Mouse (Mus musculus) heart, adult 18-20 months (tissue): ENCODE measurements around the gene Map2k3. TPM values are rescaled to one million over a fixed set of nuclear protein-coding genes. Genes with fewer than 3 reads are reported as not detected.

Experiments used
- DNase-seq, 2 experiments: peaks; one replicate each; pipeline ENCODE4 v3.0.0; 2021 to 2022; ENCODE audit warnings: mixed read lengths in 1 of 2
- total RNA-seq, 2 experiments: library from RNA; stranded (reverse); gene quantifications; 2 replicates each; pipeline ENCODE4 v1.2.3; 2021

The Map2k3 gene
- total RNA-seq, 2 experiments from 2014 or later, result 70.9 to 73.4 TPM

GRCm38 (mm10) chr11:60958948-60959347, 27.1 kb downstream of the Map2k3 start:
- no peak for DNase-seq

- no peak for DNase-seq
Measured at GRCm38 (mm10) chr11:60961176-60961575, 29.3 kb downstream of the Map2k3 start.

- no peak for DNase-seq
Measured at GRCm38 (mm10) chr11:60962709-60963108, 30.9 kb downstream of the Map2k3 start.

DNA sequence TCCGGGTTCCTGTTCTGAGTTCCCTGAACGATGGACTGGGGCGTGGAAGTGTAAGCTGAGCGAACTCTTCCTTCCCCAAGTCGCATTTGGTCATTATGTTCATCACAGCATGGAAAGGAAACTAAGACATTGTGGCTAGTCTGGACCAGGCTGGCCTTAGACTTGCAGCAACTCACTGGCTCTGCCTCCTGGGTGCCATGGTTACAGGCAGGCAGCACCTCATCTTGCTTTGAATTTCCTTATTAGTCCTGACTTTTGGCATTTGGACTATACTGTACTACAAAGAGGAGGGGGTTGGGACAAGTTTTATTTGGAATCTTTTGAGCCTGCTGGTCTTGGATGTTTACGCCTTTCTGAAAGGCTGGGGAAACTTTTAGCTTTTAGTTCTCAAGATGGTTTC, 35.1 kb downstream of the Map2k3 start:
- no peak for DNase-seq

DNA sequence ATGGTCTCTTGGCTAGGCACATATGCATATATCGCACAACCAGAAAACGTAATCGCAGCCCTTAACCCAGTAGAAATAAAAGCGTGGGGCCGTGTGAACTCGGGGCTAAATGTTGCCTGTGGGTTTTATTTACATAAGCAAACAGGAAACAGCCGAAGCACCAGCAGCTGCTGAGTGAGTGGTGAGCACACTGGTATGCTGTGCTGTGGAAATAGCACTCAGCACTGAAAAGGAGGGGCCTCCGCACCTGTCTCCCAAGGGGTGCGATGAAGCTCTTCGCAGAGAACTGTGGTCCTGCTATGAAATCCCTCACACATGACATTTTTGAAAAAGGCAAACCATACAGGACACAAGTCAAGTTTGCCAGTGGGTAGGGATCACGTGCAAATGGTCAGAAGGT, 43.3 kb downstream of the Map2k3 start:
- DNase-seq, result no peak

DNA sequence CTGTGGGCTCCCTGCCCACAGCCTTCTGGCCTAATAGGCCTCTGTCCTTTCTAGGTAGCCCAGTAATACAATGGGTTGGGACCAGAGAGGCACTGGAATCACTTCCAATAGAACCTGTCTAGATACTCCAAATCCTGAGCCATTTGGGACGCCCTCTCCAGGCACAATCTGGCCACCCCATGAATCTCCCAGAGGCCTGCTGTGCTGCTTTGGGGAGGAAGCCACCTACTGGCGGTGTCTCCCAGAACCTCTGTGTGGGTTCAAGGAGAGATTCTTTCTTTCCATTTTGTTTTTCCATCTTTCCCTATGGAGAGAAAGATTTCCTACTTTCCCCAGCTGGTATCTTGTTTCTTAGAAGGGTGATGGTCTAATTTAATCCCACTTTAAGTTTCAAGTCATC, 44.4 kb downstream of the Map2k3 start:
- DNase-seq, result no peak

DNA sequence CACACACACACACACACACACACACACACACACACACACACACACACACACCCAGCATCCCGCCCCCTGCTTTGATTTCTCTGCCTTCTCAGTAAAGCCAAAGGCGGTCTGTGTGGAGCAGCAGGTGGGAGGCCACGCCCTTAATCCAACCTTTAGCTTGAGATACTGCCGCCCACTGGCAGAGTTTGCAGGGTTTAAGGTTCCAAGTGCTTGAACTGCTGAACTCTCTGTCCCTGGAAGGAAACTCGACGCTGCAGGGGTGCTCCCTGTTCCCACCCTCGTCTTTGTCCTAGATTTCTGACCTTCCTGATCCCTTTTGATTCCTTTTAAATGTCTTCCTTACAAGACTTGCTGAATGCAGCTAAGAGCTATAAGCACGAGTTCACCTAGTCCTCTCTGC, 44.9 kb downstream of the Map2k3 start:
- DNase-seq, result peak in 1 of 2 experiments; percentile 24

DNA sequence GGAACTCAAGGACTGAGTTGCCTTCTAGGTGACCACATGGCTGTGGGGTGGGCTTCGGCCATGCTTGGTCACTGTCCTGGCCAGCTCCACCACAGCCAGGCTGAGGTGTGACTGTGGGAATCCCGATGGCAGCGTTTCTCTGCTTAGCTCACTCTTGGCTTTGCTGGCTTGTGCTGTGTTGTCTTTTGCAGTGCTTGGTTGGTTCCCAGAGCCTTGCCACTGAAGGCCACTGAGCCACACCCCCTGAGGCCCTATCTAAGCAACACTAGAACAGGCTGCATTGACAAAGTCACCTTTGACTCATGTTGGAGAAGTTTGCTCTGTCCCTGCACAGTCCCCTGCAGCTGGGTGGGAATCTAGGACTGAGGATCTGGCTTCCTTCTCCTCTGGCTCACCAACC, 45.3 kb downstream of the Map2k3 start:
- peak; percentile 52 to 66 for DNase-seq

DNA sequence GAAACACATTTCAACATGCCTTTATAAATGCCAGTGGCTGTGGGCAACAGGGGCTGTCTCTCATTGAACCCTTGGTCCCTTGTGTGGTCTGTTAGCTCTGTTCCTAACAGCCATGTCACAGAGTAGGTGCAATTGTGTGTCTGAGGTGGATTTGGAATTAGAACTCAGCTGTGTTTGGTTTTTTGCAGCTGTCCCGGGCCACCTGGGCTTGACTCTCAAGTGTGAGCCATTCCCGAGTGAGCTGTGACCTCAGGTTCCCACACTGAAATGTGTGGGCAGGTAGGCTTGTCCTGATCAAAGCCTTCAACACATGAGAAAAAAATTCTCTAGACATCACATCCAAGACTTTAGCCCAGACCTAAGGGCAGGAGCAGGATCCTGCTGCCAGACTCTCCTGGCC, 46.8 kb downstream of the Map2k3 start:
- DNase-seq, result no peak

DNA sequence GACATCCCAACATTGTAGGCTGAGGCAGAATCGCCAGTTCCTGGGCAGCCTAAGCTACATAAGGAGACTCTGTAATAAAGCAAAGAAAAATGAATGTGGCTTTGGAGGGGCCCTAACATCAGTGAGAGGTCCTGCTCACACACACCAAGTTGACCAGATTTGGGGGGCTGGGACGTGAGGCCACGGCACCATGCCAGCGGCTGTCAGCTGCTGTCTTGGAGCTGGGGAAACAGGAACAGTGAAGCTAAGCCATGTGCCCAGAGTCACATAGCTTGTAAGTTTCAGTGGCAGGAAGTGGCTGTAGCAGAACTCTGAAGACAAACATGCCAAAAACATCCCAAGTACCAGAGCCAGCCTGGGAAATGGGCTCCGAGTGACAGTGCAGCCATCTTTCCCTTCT, 48.0 kb downstream of the Map2k3 start:
- DNase-seq, result no peak

GRCm38 (mm10) chr11:60981693-60982486, 50.1 kb downstream of the Map2k3 start:
- peak; percentile 32 to 39 for DNase-seq

- peak; percentile 67 to 73 for DNase-seq
Measured at GRCm38 (mm10) chr11:60984912-60985558, 53.2 kb downstream of the Map2k3 start.

DNA sequence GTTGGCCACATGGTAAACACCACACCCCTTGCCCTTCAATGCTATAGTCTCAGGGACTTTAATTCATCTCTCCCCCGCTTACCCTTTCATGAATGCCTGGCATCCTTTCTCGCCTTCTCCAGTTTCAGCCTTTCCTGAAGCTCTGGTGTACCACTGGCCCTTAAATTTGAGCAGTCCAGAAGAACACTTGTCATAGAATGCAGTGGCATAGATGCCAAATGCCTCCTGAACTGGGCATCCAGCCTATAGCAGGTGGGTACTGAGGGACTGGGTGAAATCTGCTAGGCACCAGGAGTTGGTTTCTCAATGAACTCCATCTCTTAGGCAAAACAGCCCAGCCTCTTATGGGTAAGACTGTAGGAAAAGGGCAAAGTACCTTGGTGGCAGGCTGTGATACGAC, 58.6 kb downstream of the Map2k3 start:
- no peak for DNase-seq

Other genes starting within 250 kb of the Map2k3 start
- gene Llgl1, start 232.3 kb upstream of the Map2k3 start, total RNA-seq, result 10 to 100 TPM; 10.4 to 10.8 TPM
- 100 to 1,000 TPM; 124 to 129 TPM for gene Flii, start 204.8 kb upstream of the Map2k3 start, total RNA-seq
- 10 to 100 TPM; 30.5 to 34.2 TPM for gene Mief2, start 203.6 kb upstream of the Map2k3 start, total RNA-seq
- gene Top3a, start 154.7 kb upstream of the Map2k3 start, total RNA-seq, result 1 to 10 TPM; 3.8 to 4.4 TPM
- 10 to 100 TPM; 15.2 to 16.8 TPM for gene Smcr8, start 154.5 kb upstream of the Map2k3 start, total RNA-seq
- 10 to 100 TPM; 11.9 to 13.5 TPM for gene Shmt1, start 120.3 kb upstream of the Map2k3 start, total RNA-seq
- 10 to 100 TPM; 24.3 TPM for gene Dhrs7b, start 101.4 kb upstream of the Map2k3 start, total RNA-seq
- 10 to 100 TPM; 28.9 to 29.6 TPM for gene Tmem11, start 52.8 kb upstream of the Map2k3 start, total RNA-seq
- 10 to 100 TPM in 1 of 2 experiments, 1 to 10 TPM in 1; 9.9 to 12.4 TPM for gene Natd1, start 17.3 kb upstream of the Map2k3 start, total RNA-seq
- gene Kcnj12, start 90.5 kb downstream of the Map2k3 start, total RNA-seq, result 10 to 100 TPM; 22.1 to 23.4 TPM
- gene Tnfrsf13b, start 194.7 kb downstream of the Map2k3 start, total RNA-seq, result 1 to 10 TPM in 1 of 2 experiments, under 1 TPM in 1; 0.50 to 1.5 TPM
- gene Usp22, start 243.0 kb downstream of the Map2k3 start, total RNA-seq, result 10 to 100 TPM; 26.2 to 27.6 TPM